Mouse (Mus musculus) lung, adult 2 months (tissue): ENCODE measurements around the gene Unc13b.

Source experiments
- CTCF ChIP-seq: fragments of 200-500 bp; IDR thresholded peaks from 2 replicates; pipeline ENCODE4 v1.5.1; 2011; ENCODE audit warnings: mild to moderate bottlenecking, low read length, control low read depth; ENCODE audit not compliant: insufficient read depth
- POLR2A ChIP-seq: fragments of 200-500 bp; IDR thresholded peaks from 2 replicates; pipeline ENCODE4 v1.6.1; 2011; ENCODE audit warnings: low read depth, mild to moderate bottlenecking, control low read depth, low read length, borderline replicate concordance; ENCODE audit errors: extremely low read depth

DNA sequence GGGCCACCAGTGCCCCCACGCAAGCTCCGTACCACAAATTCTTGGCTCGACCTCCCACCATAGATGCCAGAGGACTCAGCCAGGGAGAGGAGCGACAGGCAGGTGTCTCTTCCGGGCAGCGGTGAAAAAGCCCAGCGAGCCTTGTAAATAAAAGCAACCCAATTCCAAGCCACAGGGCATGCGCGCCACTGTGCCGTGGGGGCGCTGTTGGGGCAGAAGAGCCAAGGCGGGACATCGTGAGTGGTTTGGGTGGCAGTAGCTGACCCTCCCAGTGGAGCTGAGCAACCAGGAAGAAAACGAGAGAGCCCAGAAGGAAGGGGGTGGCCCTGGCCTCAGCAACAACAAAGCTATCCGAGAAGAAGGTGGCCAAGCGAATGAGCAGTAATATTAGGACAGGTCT lies 37.9 kb upstream of the Unc13b start:
- TF ChIP-seq CTCF, result no peak
- TF ChIP-seq POLR2A, result no peak
